Comparison of ENCODE assay signal across 9 mouse cellular contexts in genomic region chr6:112839391-112839790, GRCm38 (mm10).
DNase-seq lines count a peak whose midpoint lies in the region; ATAC-seq lines count a peak whose summit lies in the region.
"Had no signal": no experiment of that assay in that cellular context is flagged by ENCODE, and none has a peak within 500 bp of the region (broad histone marks: within the 10 kb centered on the region; RNA-seq: fewer than 3 reads in every experiment).

No protein-coding gene starts in this region.

- peak; percentile 20 to 44 for DNase-seq in adrenal gland, postnatal 36 days
- no peak for DNase-seq in adrenal gland, postnatal 25 days
- DNase-seq in adipocyte (ENCODE audit: low spot score) = peak; percentile 44
- peak; percentile 25 for DNase-seq in gastrocnemius, postnatal 14 days
- no peak for DNase-seq in midbrain, embryonic 11.5 days (ENCODE audit: low spot score, missing footprints)
- DNase-seq in urinary bladder, adult 18-20 months (ENCODE audit: low spot score in 2 of 2) = no peak
- DNase-seq in kidney, adult 9 months = no peak
- DNase-seq in urinary bladder, postnatal 4 days (ENCODE audit: low spot score in 2 of 2) = no peak

- no peaks in the 10 kb centered on the region for H3K27me3 ChIP-seq in midbrain, embryonic 11.5 days (ENCODE audit: control insufficient read depth, insufficient read depth, low read length)
- H3K27me3 ChIP-seq: intestine, embryonic 15.5 days had no signal

- no peak; the same call in 1 of the 2 replicates for ATAC-seq in midbrain, embryonic 11.5 days (ENCODE audit: low FRiP score)
- ATAC-seq: intestine, embryonic 15.5 days had no signal

- H3K9me3 ChIP-seq in midbrain, embryonic 11.5 days (ENCODE audit: control insufficient read depth, low read length) = no peaks in the 10 kb centered on the region
- H3K9me3 ChIP-seq: intestine, embryonic 15.5 days had no signal

- 0 out of 2 replicates have a peak overlapping the region, but pooled peaks have one; percentile 21 for H3K9ac ChIP-seq in midbrain, embryonic 11.5 days (ENCODE audit: low read length)
- H3K9ac ChIP-seq: intestine, embryonic 15.5 days had no signal

- intact Hi-C loops in gastrocnemius, postnatal 14 days (cut with DNase I; ENCODE audit: low total_unique reads) = no loop called here

- peak overlapping the region; percentile 80 for H3K27ac ChIP-seq in midbrain, embryonic 11.5 days (ENCODE audit: low read depth, low read length)
- H3K27ac ChIP-seq: intestine, embryonic 15.5 days had no signal

- WGBS in midbrain, embryonic 11.5 days = 44% methylated on average over 3 of the region's 3 CpGs

- H3K36me3 ChIP-seq in midbrain, embryonic 11.5 days (ENCODE audit: control insufficient read depth, insufficient read depth, low read length) = no peaks in the 10 kb centered on the region
- H3K36me3 ChIP-seq: intestine, embryonic 15.5 days had no signal

- H3K4me3 ChIP-seq in midbrain, embryonic 11.5 days (ENCODE audit: low read depth, low read length) = no peak overlapping the region
- H3K4me3 ChIP-seq: intestine, embryonic 15.5 days had no signal

- peaks cover 54% of the 10 kb centered on the region for H3K4me1 ChIP-seq in midbrain, embryonic 11.5 days (ENCODE audit: control insufficient read depth, insufficient read depth, low read length)

- peak overlapping the region; percentile 29 for H3K4me2 ChIP-seq in midbrain, embryonic 11.5 days
- H3K4me2 ChIP-seq: intestine, embryonic 15.5 days had no signal

Comparison
In these comparisons a context has a peak if more than half of its experiments do, and no peak if none do; other contexts are left out.
1. DNase-seq: peak in adrenal gland, postnatal 36 days (2 of 2), adipocyte (single experiment) and gastrocnemius, postnatal 14 days (single experiment); none in adrenal gland, postnatal 25 days (single experiment), midbrain, embryonic 11.5 days (single experiment), urinary bladder, adult 18-20 months (0 of 2), kidney, adult 9 months (single experiment) and urinary bladder, postnatal 4 days (0 of 2).